Mouse (Mus musculus): ENCODE data around the gene Cbr4.

Cbr4 gene

GRCm38 (mm10) chr8:61487597-61488156, at the start of gene Cbr4:
Cbr4 (plus strand) TSS chr8:61487734.
- DNase-seq (ENCODE audit: low spot score): peak; percentile 96

DNA sequence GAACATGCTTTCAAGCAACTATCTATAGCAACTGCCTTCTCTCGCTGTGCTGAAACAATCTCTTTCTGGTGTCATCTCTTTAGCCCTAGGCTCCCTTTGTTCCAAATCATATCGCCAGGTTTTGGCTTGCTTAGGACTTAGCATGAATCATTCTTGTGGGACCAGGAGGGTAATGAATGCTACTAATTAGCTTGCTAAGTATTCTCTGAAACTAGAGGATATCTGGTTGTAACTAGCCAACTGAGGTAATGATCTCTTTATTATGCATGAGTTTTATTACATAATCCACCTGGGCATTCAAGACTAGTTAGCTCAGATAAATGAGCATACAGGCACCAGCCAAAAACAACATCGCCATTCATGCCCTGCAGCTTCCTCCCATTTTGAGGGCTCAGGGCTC, 44.5 kb upstream of the Cbr4 start:
- no peak for DNase-seq (ENCODE audit: low spot score)

DNA sequence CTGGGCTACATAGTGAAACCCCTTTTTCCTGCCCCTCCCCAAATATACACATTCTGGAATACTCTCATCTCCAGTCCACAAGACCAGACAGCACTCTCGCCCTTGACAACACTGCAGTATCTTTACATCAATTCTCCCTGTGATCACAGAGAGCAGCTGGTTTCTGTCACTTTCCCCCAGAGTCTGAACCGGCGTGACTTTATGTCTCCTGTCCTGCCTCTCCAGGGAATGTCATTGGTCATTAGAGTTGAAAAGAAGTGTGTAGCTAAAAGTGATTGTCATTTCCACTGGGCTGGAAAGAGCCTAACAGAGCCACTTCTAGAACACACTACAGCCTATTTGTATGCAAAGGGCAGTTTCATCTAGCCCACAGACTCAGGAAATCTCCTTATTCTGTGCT, 43.2 kb upstream of the Cbr4 start:
- no peak for DNase-seq (ENCODE audit: low spot score)

GRCm38 (mm10) chr8:61446329-61446728, 41.2 kb upstream of the Cbr4 start:
- no peak for DNase-seq (ENCODE audit: low spot score)

- DNase-seq (ENCODE audit: low spot score): no peak
Observed at GRCm38 (mm10) chr8:61448100-61448499, 39.4 kb upstream of the Cbr4 start.

DNA sequence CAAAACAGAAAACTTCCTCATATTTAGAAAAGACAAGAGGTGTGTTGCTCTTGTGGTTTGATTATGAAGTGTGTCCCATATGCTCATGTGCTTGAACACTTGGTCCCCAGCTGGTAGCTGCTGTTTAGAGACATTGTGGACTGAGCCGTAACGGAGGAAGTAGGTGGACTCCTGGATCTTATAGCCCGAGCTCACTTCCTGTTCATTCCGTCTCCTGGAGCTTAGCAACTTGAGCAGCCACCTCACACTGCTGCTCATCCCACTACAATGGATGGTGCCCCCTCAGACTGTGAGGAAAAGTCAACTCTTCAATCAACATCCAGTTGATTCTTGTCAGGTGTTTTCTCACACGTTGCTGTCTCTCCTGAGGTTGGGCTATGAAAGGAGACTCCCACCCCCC, 38.7 kb upstream of the Cbr4 start:
- no peak for DNase-seq (ENCODE audit: low spot score)

- DNase-seq (ENCODE audit: low spot score): no peak
Observed at GRCm38 (mm10) chr8:61450916-61451575, 36.5 kb upstream of the Cbr4 start.

GRCm38 (mm10) chr8:61451721-61452337, 35.7 kb upstream of the Cbr4 start:
- DNase-seq (ENCODE audit: low spot score): no peak

GRCm38 (mm10) chr8:61459763-61460162, 27.8 kb upstream of the Cbr4 start:
- no peak for DNase-seq (ENCODE audit: low spot score)

- DNase-seq (ENCODE audit: low spot score): no peak
Observed at GRCm38 (mm10) chr8:61462221-61462620, 25.3 kb upstream of the Cbr4 start.

DNA sequence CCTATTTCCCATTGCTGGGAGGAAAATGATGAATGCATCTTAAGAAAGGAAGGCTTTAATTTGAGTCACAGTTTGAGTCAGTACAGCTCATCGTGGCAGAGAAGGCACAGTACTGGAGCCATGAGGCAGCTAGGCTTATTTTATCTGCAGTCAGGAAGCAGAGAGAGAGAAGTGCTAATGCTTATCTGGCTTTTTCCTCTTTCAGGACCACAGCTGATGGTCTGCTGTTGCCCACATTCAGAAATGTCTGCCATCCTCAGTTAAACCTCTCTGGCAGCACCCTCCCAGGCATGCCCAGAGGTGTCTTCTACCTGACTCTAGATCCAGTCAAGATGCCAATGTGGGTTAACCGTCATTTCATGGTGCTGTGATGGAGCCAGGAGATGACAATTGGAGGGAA, 23.1 kb upstream of the Cbr4 start:
- no peak for DNase-seq (ENCODE audit: low spot score)

DNA sequence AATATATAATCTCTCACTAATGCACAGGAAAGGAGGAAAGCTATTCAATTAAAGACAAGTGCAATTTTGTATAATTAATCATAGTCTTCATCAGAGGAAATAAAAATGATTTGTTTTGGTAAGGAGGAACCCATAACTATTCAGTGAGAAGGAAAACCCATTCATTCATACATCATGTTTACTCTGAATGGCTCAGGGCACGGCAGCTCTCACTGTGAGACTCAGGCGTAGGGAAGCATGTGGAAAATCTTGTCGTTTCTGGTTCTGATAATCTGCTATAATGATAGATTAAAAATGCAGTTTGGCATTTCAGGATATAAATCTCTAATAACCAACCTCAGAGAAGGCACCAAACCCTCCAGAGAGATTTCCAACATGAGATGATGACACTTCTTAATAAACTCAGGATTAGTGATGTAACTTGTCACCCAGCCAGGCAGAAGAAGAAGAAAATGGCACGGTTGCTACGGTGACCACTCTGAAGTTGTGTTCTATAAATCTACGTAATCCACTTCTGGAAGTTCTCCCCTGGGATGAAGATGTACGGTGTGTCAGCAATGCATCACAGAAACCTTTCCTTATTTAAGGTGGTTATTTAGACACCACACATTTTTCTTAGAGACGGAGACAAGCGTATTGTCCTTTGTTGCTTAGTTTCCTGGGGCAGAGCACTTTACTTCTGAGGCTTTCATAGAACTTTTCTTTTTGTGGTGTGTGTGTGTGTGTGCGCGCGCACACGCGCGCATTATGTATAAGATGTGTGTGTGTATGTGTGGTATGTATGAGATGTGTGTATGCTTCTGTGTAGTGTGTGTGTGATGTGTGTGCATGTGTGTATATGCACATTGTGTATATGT, 20.6 kb upstream of the Cbr4 start:
- no peak for DNase-seq (ENCODE audit: low spot score)

DNA sequence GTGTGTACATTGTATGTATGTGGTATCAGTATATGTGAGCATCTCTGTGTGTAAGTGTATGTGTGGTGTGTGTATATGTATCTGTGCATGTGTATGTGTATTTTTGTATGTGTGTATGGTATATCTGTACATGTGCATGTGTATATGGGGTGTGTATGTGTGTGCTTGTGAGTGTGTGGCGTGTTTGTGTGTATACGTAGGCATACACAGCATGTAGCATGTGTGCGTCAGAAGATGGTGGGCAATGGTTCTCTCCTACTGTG, 20.1 kb upstream of the Cbr4 start:
- DNase-seq (ENCODE audit: low spot score): no peak

DNA sequence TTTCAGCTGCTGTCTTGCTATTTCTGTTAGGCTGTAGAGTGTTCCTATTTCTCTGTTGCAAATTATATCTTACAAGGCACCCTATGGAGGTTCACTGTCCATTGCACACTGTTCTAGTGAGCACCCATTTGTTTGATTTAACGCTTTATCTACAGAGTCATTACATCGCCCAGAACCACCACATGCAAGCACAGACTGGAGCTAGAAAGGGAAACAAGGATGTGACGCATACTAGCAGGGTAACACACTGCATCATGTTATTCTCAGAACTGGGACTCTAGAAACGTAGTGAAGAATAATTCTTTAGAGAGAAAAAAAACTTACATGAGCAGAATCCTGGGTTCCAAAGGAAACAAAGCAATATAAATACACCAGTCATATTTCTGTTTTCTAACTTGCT, 17.3 kb upstream of the Cbr4 start:
- DNase-seq (ENCODE audit: low spot score): no peak

- DNase-seq (ENCODE audit: low spot score): no peak
Observed at GRCm38 (mm10) chr8:61475251-61475673, 12.3 kb upstream of the Cbr4 start.

GRCm38 (mm10) chr8:61476160-61476559, 11.4 kb upstream of the Cbr4 start:
- DNase-seq (ENCODE audit: low spot score): no peak

- no peak for DNase-seq (ENCODE audit: low spot score)
Observed at GRCm38 (mm10) chr8:61478150-61478549, 9.4 kb upstream of the Cbr4 start.

GRCm38 (mm10) chr8:61478793-61479192, 8.7 kb upstream of the Cbr4 start:
- DNase-seq (ENCODE audit: low spot score): no peak

DNA sequence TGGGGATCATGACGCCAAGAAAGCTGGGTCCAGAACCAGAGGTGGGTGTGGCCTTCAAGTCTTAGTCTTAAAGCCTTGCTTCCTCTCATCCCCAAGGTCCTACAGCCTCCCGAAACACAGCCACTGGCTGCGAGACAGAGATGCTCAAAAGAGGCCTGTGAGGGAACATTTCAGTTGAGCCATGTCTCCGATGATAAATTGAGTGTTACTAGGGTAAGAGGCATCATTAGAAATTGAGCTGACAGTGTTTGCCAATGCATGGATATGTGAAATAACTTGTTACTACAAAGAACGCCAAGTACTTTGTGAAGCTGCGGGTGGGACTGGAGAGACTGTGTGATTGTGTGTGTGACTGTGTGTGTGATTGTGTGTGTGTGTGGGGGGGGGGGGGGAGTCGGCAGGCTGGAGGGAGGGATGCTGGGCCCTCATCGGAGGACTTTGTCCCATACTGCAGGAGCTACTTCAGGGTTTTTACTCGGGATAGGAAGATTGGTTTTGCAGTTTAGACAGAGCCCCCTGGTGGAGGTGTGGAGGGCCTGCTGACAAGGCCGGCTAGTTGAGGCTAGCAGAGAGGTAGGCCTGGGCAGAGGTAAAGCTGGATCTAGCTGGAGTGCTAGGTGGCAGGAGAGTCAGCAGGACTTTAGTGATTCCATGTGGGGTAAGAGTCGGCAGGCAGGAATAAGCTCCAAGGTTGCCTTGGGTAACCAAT, 7.9 kb upstream of the Cbr4 start:
- DNase-seq (ENCODE audit: low spot score): peak; percentile 55

DNA sequence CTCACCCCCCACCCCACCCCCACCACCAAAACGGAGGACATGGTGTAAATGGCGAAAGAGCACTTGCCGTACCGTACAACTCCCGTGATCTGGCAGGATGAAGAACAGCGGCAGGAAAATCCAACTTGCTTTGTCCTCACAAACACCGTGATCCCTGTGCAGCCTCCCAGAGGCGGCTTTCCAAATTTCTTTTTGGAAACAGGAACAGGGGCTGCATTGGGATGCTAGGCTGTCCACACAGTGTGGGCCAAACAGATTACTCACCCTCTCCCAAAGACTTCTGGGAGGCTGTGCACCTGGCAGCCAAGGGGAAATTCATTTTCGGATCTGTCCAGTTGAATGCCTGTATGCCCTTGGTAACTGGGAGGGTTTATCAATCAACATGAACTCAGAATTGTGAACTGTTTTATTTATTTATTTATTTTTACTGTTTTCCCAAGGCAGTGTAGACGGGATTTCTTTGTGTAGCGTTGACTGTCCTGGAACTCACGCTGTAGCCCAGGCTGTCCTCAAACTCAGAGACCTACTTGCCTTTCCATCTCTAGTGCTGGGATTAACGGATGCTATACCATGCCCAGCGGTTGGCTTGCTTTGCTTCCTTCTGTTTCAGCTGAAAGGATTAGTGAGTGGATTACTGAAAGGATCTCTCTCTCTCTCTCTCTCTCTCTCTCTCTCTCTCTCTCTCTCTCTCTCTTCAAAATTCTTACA, 7.1 kb upstream of the Cbr4 start:
- no peak for DNase-seq (ENCODE audit: low spot score)

- no peak for DNase-seq (ENCODE audit: low spot score)
Observed at GRCm38 (mm10) chr8:61486923-61487529, 508 bp upstream of the Cbr4 start.
